Mouse (Mus musculus): ENCODE data around the gene Fam133b.

GRCm38 (mm10) chr5:3607114-3607513, 63.5 kb downstream of the Fam133b start:
- no peak for TF ChIP-seq CTCF (IDR thresholded peaks at IDR 0.05; ENCODE audit: borderline replicate concordance, insufficient read depth, low read length)
- no peak for TF ChIP-seq POLR2A (IDR thresholded peaks at IDR 0.05; ENCODE audit: low read depth, low read length)
